Mouse (Mus musculus) natural killer cell, adult 2 months (primary cell): ENCODE results near the gene Rabgap1l.

Experiments used
- DNase-seq, 2 experiments: peaks; one replicate each; pipeline ENCODE4 v3.0.0; 2022; ENCODE audit warnings: low spot score in 2 of 2

The Rabgap1l gene

DNA sequence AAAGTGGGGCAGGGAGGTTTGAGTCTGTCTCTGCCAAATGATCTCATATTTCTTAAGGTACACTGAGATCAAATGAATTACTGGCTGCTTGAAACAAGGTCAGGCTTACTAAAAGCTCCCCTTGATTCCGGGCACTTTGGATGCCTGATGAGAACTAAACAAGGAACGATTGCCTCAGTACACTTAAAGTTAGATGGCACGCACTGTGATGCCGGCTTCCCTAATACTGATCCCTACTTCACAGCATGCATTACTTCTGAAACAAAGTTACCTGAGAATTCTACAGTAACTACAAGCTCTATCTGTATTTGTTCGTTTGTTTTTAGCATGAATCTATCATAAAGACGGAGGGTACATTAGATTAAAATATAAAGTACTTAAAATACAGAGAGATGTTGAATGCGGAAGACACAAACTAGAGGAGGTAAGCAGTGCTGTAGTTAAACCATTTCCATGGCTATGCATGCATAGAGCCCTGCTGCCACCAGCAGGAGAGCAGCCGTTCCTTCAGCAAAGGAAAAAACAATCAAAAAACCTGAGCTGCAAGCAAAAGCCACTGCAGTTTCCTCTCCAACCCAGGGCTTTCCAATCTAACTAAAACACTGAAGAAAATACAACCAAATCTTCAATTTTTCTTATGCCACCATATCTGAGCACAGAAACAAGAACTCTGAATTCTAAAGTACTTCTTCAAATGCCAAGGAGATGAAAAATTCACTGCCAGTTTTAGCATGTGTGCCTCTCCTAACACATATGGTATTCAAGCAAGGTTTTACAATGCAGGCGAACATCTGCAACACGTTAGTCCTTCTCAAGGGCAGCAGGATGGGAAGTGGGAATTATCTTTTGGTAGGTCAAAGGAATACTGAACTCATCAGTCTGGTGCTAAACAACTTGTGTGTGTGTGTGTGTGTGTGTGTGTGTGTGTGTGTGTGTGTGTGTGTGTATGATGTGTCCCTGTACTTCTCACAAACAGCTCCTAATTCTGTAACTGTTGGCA is 415.4 kb downstream of the Rabgap1l start:
- DNase-seq = peak in 1 of 2 experiments; percentile 11

DNA sequence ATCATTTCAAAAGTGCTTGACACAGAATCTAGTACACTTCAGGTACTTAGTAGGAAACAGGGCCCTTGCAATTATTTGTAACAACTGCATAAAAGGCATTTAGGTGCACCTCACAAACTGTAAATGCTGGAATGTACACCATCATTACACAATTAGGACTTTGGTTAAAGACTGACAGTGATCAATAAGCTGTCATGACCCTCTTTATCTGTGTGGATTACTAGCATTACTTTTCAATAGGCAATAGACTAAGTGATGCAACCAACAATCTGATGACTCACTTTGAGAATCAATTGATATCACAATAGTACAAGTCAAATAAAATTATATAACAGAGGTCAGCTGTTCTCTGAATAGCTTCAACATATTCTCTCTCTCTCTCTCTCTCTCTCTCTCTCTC is 418.5 kb downstream of the Rabgap1l start:
- DNase-seq = no peak

DNA sequence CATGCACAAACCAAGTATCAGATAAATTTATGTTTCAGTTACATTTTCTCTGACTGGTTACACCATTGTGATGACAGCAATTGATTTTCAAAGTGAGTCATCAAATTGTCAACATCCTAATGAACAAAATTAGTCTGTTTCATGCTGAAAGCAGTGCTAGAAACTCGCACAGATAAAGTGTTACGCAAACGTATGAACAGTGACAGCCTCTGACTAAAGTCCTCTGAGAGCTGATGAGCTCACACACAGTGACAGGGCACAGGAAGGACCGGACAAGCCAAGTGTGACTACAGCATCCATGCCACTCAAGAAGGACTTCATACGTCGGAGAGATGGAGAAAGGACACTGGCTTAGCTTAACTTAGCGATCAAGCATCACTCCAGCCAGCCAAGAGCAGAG is 419.7 kb downstream of the Rabgap1l start:
- no peak for DNase-seq

DNA sequence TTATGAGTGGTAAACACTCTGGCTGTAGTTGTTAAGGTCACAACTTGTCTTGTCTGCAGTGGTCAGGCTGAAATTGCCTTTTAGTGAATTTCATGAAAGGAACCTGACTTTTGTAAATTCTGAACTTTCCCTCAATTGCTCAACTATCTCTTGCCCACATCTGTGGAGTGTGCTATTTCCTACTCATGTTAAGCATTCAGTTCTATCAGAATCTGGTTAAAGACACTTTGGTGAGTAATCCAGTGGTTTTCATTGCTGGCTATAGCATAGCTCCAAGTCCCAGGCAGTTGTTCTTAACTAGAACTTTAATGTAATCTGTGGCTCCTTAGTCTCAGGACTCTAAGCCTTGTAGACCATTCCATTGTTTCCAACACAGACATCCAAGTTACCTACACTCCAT is 421.3 kb downstream of the Rabgap1l start:
- no peak for DNase-seq

DNA sequence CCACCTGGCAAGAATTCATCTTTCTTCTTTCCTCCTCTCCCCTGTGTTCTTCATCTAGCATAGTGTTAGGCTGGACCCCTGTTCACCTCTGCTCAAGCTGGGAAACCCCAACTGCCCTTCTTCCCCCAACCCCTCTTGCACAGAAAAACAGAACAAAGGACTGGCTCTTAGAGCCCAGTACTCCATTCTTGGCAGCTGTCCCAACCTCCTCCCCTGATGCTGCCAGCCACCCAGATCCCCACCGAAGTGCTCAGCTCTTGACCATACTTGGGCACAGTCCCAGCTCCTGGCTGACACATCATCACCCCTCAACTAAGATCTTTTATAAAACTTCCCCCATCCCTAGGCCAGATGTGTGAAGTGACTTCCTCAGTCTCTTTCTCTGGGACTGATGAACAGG is 422.5 kb downstream of the Rabgap1l start:
- no peak for DNase-seq

DNA sequence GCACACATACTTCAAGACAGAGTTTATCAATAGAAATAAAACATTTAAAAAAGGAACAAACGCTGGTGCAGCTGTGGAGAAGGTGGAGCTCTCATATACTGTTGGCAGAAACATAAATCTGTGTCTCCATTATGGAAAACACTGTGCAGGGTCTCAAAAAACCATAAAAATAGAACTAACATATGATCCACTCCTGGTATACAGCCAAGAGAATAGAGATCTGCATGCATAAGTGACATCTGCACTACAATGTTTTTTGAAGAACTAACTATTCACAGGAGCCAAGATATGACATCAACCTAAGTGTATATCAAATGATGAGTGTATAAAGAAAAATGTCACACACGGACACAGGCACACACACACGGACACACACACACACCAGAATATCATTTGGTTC is 426.4 kb downstream of the Rabgap1l start:
- no peak for DNase-seq

DNA sequence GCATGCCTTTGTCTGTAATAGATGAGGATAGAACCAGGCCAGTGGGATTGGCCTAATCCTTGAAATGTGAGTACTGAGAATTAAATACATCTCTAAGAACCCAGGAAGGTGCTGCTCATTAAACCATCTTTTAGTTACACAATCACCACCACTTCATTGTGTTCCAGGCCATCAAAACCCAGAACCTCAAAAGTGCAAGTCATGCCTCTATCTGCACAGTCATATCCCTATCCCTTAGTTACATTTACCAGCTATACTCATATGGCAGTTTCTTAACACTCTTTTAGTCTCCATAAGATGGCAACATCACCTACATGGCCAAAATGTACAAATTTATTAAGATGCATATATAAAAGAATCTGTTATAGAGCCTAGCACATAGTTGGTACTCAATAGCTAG is 435.7 kb downstream of the Rabgap1l start:
- no peak for DNase-seq

DNA sequence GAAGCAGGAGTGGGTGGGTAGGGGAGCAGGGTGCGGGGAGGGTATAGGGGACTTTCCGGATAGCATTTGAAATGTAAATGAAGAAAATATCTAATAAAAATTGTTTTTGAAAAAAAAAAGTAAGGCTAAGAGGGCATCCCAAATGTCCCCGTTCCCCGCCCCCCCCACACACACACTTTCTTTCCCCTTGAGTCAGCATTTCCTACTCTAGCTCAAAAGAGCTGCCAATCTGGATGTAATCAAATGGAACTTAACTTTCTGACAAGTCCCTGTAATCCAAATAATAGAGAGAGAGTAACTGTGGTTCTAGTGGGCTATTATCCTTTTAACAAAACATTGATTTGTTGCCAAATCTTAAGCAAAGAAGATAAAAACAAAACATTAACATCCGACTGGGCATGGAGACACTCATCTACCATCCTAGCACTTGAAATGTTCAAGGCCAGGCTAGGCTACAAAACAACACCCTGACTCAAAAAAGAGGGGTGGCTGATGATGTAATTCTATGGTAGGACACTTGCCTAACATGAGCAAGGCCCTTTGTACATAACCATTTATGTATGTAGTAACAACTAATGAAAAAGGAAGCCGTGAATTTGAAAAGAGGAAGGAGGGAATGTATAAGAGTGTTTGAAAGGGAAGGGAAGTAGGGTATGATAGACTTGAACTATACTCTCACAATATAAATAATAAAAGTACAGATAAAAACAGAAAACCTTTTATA is 439.1 kb downstream of the Rabgap1l start:
- DNase-seq = no peak

DNA sequence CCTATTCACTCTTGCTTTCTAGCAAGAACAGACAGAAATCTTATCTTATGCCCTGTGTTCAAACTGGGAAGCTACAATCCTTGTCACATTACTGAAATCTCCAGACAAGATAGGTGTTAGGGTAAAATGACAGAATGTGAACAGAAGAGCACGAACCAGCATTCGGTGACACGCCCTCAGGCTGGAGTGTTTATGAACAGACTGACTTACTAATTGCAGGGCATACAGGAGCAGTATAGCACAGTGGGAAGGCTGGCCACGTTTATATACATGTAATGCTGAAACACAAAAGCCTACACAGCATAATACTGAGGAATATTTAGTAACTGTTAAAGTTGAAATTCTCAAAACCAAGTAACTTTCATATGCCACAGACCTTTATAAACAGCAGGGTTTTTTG is 440.7 kb downstream of the Rabgap1l start:
- no peak for DNase-seq

DNA sequence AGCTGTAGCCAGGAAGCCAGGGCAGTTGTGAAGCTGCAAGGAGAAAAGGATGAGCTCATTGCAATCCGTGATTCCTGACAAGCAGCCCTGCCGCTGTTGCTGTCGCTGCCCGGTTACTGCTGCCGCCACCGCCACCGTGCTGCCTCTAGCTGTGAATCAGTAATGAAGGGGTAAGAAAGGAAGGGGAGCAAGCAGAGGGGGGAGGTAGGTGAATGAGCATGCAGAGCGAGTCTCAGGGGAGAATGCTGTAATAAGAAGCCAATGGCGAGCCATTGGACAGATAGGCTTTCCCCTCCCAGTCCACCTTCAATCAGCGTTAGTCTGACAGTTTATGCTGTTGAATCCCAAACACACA is 441.2 kb downstream of the Rabgap1l start:
- no peak for DNase-seq

DNA sequence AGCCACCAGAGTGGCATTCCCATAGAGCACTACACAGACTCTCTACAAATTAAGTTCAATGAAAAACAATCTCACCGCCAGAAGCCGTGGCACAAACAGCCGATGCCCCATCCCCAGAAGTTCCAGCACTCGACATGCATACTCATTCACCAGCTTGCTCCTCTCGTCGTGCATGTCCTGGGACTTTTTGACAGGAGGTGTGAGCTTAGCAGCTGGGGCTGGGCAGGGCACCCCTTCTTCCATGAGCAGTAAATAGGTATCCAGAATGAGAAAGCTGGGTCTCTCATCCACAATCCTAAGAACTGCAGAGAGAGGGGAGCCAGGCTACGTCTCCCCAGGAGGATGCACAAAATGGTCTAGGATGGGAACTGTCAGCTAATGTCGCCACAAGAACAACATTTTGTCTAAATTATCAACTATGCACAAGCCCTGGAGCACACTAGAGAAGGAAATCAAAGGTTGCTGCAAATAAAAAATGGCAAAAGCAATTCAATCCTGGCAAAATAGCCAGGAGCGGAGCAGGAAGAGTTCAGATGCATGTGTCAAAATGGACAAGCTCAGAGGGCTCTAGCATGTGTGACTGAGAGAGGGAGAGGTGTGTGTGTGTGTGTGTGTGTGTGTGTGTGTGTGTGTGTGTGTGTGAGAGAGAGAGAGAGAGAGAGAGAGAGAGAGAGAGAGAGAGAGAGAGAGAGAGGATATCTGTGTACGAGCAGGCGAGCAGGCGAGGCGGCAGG is 441.7 kb downstream of the Rabgap1l start:
- no peak for DNase-seq

DNA sequence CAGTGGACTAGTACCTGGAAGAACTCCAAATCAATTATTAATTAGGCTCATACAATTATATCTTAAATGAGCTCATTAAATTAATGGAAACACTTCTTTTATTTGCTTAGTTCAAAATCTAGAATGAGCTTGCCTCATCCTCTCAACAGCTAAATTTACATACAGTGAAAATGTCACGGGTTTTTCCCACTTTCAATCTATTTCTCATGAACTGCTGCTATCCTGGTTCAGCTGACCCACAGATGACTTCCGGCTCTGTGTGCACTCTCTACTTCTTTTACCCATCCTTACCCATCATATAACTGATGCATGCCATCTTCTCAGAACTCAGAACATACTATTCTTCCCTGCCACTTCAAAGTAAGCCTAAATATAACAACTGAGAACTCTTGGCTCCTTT is 452.4 kb downstream of the Rabgap1l start:
- DNase-seq = no peak

DNA sequence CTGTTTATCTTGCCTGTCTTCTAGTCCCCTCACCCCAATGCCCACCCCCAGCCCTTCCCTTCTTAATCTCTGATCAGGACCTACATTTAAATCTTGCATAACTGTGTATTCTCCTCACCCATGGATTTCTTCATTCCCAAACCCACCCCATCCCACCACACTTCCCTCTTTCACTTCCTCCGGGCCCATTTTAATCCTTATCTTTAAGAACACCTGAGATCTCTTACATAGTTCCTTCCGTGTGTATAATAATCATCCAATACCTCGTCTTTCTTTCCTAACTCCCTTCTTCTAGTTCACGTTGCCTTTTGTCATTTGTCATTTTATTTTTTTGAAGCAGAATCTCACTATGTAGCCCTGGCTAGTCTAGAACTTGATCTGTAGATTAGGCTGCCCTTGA is 453.6 kb downstream of the Rabgap1l start:
- DNase-seq = no peak

DNA sequence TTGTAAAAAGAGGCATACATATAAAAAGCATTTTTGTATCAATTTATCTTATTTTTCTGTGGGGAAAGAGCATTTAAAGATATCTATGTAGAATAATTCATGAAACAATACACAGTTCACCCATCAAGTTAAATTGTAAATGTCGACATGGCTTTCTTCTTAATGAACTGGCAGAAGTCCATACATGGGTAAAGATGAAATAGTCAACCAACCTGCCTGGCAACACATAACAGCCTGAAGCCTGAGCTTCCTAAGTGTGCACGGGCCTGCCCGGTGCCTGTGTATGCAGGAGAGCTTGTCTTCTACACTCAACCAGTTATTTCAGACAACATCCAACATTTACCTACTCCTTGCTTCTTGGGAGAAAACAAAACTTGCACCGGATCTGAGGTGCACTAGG is 458.2 kb downstream of the Rabgap1l start:
- no peak for DNase-seq

DNA sequence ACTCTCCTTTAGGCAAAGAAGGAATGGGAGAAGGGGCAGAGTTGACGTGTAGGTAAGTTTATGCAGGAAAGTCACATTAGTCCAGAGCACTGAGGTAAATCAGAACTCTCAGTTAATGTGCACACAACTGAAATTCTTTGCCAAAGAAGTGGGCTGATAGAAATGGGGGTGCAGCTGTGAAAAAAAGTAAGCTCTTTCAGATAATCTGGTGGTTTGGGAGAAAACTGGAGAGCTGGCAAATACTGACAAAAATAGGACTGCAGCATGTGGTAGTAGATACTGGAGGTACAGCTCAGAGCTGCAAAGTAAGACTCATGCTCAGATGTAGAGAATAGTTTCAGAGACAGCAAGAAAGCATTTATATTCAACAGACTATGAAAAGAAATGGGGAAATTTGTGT is 462.2 kb downstream of the Rabgap1l start:
- DNase-seq = no peak

DNA sequence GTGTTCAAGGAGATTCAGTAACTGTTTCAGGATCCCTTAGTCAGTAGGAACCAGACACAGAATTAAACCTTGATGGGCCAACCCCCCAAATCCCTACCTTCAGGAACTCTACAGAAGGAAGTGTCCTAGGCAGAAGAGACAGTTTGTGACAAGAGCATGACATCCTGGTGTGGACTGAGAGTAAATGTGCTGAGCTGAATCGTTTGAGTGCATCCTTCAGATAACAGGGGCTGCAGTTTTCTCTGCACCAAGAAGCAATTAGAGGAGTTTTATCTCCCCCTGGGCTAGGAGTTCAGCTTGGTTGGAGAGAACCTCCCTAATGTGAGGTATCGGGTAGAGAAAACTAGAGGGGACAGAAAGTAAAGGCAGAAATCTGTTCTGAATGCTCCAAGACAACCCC is 462.8 kb downstream of the Rabgap1l start:
- no peak for DNase-seq

DNA sequence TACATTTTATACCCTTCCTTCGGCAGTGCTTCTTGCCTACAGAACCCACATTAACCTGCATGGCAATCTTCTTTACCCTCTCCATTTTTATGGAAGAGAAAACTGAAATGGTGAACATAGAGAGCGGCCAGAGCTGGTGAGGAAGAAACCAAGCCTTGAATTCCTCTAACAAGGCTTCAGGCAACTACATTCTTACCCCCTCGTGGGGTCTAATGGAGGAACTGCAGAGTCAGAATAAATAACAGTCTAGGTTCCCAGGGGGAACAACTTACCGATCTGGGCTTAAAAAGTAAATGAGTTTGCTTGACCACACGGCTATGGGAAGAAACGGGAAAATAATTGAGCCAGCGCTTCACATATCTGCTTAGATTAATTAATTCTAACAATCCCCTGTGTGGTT is 463.2 kb downstream of the Rabgap1l start:
- DNase-seq = no peak

DNA sequence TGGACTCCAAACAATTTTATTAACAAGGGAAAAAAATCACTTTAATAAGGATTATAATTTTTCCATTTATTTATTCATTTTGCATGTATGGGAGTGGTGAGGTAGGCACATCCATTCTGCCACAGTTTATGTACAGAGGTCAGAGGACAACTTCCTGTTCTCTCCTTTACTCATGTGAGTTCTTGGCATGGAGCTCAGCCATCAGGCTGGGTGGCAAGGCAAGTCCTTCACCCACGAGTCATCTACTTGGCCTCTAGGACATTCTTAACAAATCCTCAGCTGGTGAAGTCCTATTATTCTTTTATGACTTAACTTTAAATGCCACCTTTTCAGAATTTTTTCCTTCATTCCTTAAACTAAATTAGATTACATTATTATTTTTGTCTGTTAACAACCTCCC is 465.5 kb downstream of the Rabgap1l start:
- no peak for DNase-seq

DNA sequence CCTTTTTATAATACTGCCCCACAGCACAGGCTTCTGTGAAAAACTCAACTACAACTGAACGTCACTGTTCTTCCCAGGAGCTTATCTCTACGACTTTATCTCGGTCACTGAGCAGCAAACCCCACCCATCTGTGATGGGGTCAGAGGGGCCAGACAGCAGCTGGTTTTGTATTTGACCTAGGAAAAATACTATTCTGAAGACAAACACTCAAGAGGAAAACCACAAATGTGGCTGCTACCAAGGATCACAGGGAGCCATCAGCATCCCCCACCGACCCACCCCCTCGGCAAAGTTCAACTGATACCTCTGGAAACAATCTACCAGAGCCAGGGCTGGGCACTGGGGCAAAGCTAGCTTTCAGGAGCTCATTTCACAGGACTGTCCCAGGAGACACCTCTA is 467.5 kb downstream of the Rabgap1l start:
- DNase-seq = no peak

DNA sequence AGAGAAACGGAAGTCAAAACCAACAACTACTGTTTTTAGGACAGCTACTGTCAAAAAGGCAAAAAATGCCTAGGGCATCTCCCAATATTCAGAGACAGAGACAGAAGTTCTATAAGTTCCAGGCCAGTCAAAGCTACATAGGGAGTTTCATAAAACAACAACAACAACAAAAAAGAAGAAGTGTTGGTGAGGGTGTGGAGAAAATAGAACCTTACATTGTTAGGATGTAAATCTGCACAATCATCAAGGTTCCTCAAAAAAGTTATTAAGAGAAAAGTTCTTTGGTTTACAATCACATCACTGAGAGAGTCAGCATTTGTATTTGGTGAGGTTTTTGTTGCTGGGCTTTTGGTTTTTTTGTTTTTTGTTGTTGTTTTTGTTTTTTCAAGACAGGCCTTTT is 472.3 kb downstream of the Rabgap1l start:
- DNase-seq = no peak

DNA sequence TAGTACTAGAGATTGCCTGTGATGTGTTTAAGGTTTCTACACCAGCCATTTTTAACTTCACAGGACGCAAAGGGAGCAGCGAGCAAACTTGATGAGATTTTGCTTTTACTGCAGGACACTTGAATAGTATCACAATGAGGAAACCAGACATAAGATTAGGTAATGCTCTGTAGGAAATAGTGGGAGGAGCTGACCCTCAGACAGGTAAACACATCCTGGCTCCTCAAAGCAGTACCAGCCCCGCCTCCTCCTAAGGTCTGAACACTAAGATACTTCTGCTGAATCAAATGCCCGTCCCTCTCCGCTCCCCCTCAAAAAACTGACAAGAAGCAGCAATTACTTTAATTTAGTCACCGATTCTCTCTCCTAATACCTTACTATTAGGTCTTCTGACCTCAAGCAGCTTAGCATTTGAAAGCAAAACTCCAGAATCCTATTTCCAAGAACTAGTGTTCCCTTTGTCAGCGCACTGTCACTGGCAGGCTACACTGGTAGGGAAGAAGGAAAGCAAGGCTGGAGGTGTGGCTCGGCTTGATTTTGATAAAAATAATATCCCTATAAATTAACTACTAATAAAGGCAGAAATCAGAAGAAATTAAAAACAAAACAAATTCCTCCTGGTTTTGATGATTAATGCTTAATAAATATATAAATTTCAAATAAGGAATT is 474.8 kb downstream of the Rabgap1l start:
- DNase-seq = no peak

DNA sequence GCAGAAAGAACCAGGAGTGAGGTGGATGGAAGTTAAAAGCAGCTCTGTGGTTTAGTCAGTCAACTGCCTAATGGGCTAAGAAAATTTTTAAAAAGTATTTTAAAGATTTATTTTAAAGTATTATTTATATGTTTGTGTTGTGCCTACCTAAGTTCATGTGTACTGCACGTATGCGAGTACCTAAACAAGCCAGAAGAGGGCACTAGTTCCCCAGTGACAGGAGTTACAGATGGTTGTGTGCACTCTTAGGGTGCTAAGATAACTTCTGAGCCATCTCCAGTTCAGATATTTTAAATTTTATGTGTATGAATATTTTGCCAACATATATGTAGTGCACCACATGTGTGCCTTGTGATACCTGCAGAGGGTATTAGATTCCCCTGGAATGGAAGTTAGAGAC is 476.8 kb downstream of the Rabgap1l start:
- DNase-seq = no peak
